Mouse (Mus musculus): ENCODE measurements at regions not wholly inside any gene's neighbourhood (a gene's known extent, or its start where the extent isn't known, plus 50 kb on each side); places are given as distances from the start of the nearest gene placed in this dataset.

- TF ChIP-seq EP300 (IDR thresholded peaks at IDR 0.05; ENCODE audit: low read depth) (no peak), CTCF (IDR thresholded peaks at IDR 0.05; ENCODE audit: low read depth) (no peak)
These were observed 249.1 kb downstream of the Lmx1a start for GRCm38 (mm10) chr1:167938176-167938575.

Measured in heart, postnatal 0 days (tissue).